Mouse (Mus musculus) adrenal gland, adult 8-10 months (tissue): ENCODE data around the gene Spata45. TPM values are rescaled to one million over a fixed set of nuclear protein-coding genes. Genes with fewer than 3 reads are reported as not detected.

Experiments used
- DNase-seq: peaks from one replicate; pipeline ENCODE4 v3.0.0; 2022
- total RNA-seq, 4 experiments: library from RNA; stranded (reverse); gene quantifications; 2 replicates each; pipeline ENCODE4 v1.2.4; 2022

The Spata45 gene
- total RNA-seq, 4 experiments from 2014 or later = not detected

GRCm38 (mm10) chr1:191042106-191042505, 5.7 kb downstream of the Spata45 start:
- DNase-seq = no peak

- no peak for DNase-seq
Observed at GRCm38 (mm10) chr1:191042688-191043087, 6.2 kb downstream of the Spata45 start.

- no peak for DNase-seq
Observed at GRCm38 (mm10) chr1:191045264-191045663, 8.8 kb downstream of the Spata45 start.

- DNase-seq = no peak
Observed at GRCm38 (mm10) chr1:191046231-191046824, 9.9 kb downstream of the Spata45 start.

- DNase-seq = no peak
Observed at GRCm38 (mm10) chr1:191053555-191053954, 17.1 kb downstream of the Spata45 start.

- DNase-seq = no peak
Observed at GRCm38 (mm10) chr1:191054870-191055532, 18.6 kb downstream of the Spata45 start.

- DNase-seq = no peak
Observed at GRCm38 (mm10) chr1:191055533-191055873, 19.1 kb downstream of the Spata45 start.

GRCm38 (mm10) chr1:191057461-191057860, 21.0 kb downstream of the Spata45 start:
- no peak for DNase-seq

GRCm38 (mm10) chr1:191062241-191062780, 25.9 kb downstream of the Spata45 start:
- DNase-seq = no peak

- peak; percentile 84 for DNase-seq
Observed at GRCm38 (mm10) chr1:191062781-191063485, 26.5 kb downstream of the Spata45 start, which contains the start of the genes Tatdn3 and Nsl1. Gene Tatdn3 (minus strand): TSS chr1:191062932. Gene Nsl1 (plus strand): TSS chr1:191063012.

- no peak for DNase-seq
Observed at GRCm38 (mm10) chr1:191063700-191064099, 27.3 kb downstream of the Spata45 start.

- DNase-seq = no peak
Observed at GRCm38 (mm10) chr1:191064535-191064934, 28.1 kb downstream of the Spata45 start.

- no peak for DNase-seq
Observed at GRCm38 (mm10) chr1:191065188-191065587, 28.7 kb downstream of the Spata45 start.

GRCm38 (mm10) chr1:191068377-191068776, 31.9 kb downstream of the Spata45 start:
- DNase-seq = no peak

- DNase-seq = no peak
Observed at GRCm38 (mm10) chr1:191070259-191070658, 33.8 kb downstream of the Spata45 start.

GRCm38 (mm10) chr1:191071613-191072012, 35.2 kb downstream of the Spata45 start:
- DNase-seq = no peak

GRCm38 (mm10) chr1:191072329-191072913, 36.0 kb downstream of the Spata45 start:
- peak; percentile 35 for DNase-seq

- DNase-seq = peak; percentile 59
Observed at GRCm38 (mm10) chr1:191073001-191073400, 36.6 kb downstream of the Spata45 start.

GRCm38 (mm10) chr1:191073486-191073885, 37.0 kb downstream of the Spata45 start:
- DNase-seq = no peak

GRCm38 (mm10) chr1:191075199-191075883, 38.9 kb downstream of the Spata45 start:
- no peak for DNase-seq

GRCm38 (mm10) chr1:191083230-191083629, 46.8 kb downstream of the Spata45 start:
- no peak for DNase-seq

GRCm38 (mm10) chr1:191084951-191085559, 48.6 kb downstream of the Spata45 start:
- no peak for DNase-seq
